Mouse (Mus musculus) layer of hippocampus, adult 11-12 months (tissue): Measurements from ENCODE around the gene Nudt3.

Source experiments
- DNase-seq: peaks from one replicate; pipeline ENCODE4 v3.0.0; 2022; ENCODE audit warnings: low spot score

Gene Nudt3

DNA sequence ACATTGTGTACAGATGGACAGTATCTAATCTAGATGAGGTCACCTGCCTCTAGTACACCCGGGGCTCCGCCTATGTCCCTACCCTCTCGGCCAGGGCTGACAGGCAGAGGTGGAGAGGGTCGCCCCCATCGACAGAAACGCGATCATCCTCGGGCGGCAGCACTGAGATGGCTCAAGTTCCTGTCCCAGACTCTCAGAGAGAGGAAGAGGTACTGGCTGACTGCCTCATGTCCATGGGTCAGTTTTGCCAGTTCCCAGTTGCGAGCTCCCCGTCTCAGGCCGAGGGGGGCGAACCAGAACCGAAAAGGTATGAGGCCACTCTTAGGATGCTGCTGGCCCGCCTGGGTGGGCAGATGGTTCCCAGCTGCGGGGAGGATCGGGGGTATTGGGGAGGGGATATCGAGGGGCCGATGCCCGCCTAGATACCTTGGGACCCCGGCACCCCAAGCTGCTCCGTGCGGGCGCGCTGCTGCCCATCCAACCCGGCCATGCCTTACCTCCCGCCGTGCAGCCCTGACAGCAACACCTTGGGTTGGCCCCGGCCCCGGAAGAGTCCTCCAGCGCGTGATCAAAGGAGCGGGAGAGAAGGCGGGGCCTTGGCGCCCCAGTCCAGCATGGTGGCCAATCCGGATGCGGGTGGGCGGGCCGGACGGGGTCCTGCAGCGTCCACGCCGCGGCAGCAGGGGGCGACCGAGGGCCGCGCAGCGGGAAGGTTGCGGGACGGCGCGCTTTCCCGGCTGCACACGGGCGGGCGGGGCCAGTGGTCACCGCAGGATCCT lies 57.9 kb downstream of the Nudt3 start, which contains the start of gene AI413582:
TSS of gene AI413582 (minus strand) at position 594 of the 779 bp plus-strand sequence.
- peak; percentile 95 for DNase-seq

GRCm38 (mm10) chr17:27564391-27565162 lies 58.7 kb downstream of the Nudt3 start:
- DNase-seq = no peak

DNA sequence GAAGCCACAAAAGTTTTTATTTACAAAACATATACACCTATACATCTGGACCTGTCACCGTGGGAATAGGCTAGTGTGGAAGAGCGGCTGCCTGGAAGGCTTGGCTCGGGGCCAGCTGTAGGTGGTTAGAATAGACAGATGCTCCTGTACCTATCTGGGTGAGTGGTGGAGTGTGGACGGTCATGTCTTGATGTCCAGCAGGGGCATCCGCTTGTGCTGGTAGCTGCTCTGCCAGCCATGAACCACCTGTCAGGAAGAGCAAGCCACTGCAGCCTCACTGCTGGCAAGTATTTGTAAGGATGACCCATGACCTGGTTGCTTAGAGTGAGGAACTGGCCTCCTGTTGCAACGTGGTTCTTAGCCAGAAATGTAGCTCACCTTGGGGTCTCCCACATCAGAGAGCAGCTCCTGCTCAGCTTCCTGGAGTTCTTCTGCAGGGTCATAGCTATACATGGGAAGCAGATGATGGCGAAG lies 59.5 kb downstream of the Nudt3 start:
- no peak for DNase-seq

DNA sequence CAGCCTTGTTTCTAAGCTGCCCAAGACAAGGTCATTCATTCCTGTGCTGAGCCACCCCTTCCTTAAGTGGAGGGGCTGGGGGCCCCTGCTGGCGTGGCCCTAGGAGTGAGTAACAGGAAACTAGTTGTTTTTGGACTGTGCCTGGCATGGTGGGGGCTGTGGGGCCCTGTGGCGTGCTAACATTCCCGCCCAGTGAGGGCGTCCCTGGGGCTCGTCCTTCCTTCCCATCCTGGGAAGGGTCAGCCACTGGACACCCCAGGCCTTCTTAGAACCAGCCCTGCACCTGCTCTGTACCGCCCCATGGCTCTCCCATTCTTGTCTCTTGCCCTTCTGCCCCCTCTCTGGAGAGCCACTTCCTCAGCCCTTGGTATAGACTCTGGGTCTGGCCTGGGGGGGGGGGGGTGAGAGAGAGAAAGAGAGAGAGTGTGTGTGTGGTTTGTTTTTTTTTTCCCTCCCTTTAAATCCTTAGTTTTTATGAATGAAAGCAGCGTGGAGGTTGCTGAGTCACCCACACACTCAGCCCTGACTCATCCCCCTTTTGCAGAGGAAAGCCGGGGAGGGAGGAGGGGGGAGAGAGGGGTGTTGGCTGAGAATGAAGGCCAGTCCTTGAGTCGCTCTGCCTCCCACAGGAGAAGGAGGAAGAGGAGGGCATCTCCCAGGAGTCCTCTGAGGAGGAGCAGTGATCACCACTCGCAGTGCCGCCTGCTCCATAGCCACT lies 61.3 kb downstream of the Nudt3 start:
- no peak for DNase-seq

- no peak for DNase-seq
These were observed 62.3 kb downstream of the Nudt3 start for GRCm38 (mm10) chr17:27560926-27561480.

- no peak for DNase-seq
These were observed 63.7 kb downstream of the Nudt3 start for GRCm38 (mm10) chr17:27559596-27559995.

- DNase-seq = no peak
These were observed 64.5 kb downstream of the Nudt3 start for GRCm38 (mm10) chr17:27558845-27559244.

- no peak for DNase-seq
These were observed 65.2 kb downstream of the Nudt3 start for GRCm38 (mm10) chr17:27557927-27558661.

DNA sequence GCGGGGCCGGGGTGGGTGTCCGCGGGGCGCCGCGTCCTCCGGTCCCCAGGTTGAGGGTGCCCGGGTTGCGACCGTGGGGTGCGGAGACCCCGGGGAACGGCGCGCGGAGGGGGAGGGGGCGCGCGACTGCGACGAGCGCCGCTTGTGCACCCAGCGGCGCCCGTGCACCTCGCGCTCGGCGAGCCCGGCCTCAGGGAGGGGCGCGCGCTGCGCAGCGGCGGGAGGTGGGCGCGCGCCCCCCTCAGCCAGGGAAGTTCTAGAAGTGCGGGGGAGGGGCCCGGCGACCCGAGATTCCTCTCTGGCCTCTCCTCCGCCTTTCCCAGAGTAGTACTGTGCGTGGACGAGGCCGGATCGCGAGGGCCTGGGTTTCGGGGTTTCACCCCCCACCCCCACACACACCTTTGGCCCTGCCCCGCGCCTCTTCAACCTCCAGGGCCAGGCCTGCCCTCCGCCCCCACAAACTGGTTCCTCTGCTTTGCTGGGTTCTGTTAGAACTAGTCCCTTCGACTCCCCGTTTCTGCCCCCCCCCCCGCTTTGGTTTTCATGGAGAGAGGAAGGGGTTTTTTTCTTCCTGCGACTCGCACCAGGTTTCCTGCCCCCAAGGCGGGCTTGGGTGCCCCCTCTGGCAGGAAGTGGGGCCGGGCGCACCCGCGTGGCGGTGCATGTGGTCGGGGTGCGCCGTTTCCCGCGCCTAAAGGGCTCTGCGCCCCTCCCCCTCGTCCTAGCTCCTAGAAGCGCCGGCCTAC lies 65.9 kb downstream of the Nudt3 start:
- no peak for DNase-seq

- DNase-seq = peak; percentile 82
These were observed 66.8 kb downstream of the Nudt3 start, which contains the start of gene Hmga1 for GRCm38 (mm10) chr17:27556315-27557011. Gene Hmga1, plus strand, starts transcription at chr17:27556497.

- DNase-seq = no peak
These were observed 67.7 kb downstream of the Nudt3 start for GRCm38 (mm10) chr17:27555512-27556172.

DNA sequence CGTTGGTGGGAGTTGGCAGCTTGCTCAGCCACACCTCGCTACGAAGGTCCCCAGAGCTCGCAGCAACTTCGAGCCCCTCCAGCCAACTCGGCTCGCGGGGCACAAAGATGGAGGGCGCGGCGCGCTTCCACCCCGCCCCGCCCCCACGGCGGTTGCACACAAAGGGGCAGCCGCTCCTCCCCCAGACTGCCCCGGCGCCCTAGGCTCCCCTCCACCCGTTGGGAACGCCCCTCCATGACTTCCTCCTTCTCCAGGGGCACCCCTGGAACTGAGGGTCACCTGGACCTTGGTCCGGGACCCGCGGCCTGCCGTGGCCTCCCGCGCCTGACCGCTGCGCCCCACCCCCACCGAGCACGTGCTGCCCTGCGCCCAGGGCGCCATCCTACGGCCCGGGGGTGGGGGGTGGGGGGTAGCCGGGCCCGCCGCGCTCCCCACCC lies 68.2 kb downstream of the Nudt3 start:
- no peak for DNase-seq

GRCm38 (mm10) chr17:27554062-27554960 lies 69.0 kb downstream of the Nudt3 start:
- DNase-seq = no peak

DNA sequence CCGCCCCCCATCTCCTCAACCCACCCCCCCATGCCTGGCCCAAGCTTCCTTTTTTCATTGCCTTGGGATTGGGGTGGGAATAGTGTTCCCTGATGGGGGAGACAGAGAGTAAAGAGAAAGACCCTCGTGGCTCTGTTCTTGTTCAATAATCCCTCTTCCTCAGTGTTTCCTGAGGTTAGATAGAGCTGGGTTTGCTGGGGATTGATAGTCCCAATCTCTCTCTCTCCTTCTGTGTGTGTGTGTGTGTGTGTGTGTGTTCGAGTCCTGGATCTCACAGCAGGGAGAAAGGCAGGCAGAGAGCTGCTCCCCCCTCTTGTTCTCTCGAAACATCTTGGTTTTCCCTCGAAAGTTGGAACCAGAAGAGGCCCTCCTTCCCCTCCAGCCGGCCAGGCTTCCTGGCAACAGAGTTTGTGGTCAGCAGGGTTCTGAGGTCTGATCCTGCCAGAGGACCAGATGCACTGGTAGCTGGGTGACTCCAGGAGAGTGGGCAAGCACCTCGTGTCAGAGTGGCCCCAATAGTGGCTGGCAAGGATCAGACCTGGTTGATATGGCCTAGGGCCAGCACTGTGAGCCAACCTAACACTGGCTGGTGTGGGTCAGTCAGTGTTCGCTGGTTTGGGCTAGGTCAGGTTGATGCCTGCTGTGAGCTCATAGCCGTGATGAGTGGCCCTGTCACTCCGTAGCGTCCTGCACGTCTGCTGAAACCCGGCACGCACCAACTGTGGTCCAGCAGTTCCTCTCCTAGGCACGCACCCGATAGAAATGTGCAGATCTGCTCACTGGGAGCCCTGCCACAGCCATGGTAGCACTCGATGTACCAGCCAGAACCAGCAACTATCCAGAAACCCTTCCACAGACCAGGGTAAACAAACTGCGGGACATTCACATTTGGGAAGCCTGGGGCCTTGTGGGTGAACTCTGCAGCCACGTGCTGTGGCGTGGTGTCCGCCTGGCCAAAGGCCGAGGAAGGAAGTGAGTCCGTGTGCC lies 70.8 kb downstream of the Nudt3 start:
- DNase-seq = no peak

- no peak for DNase-seq
These were observed 71.8 kb downstream of the Nudt3 start for GRCm38 (mm10) chr17:27551393-27551940.

- DNase-seq = no peak
These were observed 74.1 kb downstream of the Nudt3 start for GRCm38 (mm10) chr17:27549234-27549633.
